Mouse (Mus musculus): Measurements from ENCODE around the gene Mlph.

The Mlph gene

GRCm38 (mm10) chr1:90909161-90909560 is 5.7 kb upstream of the Mlph start:
- DNase-seq (ENCODE audit: low spot score): no peak

DNA sequence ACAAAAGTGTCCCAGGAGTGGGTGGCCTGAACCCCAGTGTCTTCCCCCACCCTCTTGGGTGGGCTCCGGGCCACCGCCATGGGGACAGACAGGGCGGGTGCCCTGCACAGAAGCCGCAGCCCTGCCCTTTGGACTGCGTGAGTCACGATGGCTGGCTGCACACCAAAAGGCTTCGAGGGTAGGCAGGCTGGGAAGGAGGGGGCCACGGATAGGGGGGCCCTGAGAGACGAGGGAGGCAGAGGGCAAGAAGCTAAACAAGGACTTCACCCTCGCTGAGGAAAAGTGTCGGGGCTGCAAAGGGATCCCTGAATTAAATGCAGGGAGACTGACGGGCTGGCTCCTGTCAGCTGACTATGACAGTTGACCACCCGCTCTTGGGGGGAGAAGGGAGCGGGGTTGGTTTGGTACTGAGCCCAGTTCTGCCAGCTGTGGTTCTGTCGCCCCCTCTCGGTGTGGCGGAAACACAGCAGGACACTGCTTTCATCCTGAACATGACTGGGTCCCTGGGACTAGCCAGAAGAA is 5.2 kb upstream of the Mlph start:
- peak; percentile 41 for DNase-seq (ENCODE audit: low spot score)

DNA sequence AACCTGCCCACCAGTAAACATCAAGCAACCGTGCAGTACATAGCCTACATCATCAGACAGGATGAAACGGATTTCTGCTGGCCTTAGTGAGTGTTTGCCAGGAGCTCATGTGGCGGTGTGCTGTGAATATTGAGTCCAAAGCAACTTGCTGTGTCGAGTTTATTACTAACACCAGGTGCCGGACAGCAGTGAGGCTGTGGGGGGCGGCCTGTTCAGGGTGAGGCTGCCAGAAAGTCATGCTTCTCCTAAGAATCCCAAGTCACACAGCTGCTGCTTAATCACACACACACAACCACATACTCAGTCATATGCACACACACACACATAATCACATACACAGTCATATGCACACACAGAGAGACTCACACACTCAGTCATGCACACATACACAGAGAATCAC is 1.7 kb upstream of the Mlph start:
- DNase-seq (ENCODE audit: low spot score): no peak

- no peak for DNase-seq (ENCODE audit: low spot score)
Observed at GRCm38 (mm10) chr1:90917509-90917908, 2.6 kb downstream of the Mlph start.

DNA sequence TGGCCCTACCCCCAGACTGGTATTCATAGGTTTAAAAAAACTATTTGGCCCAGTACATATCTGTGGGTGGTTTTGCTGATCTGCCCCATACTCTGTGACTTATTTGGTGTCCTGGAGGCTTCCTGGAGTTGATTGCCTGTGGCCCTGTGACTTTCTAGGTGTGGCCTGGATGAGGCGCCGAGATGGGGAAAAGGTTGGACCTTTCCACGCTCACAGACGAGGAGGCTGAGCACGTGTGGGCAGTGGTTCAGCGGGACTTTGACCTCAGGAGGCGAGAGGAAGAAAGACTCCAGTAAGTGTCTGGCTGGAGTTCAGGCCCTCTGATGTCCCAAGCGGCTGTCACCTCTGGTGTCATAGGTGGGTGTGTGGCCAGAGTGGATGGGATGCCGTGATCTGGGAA is 6.8 kb downstream of the Mlph start:
- no peak for DNase-seq (ENCODE audit: low spot score)

DNA sequence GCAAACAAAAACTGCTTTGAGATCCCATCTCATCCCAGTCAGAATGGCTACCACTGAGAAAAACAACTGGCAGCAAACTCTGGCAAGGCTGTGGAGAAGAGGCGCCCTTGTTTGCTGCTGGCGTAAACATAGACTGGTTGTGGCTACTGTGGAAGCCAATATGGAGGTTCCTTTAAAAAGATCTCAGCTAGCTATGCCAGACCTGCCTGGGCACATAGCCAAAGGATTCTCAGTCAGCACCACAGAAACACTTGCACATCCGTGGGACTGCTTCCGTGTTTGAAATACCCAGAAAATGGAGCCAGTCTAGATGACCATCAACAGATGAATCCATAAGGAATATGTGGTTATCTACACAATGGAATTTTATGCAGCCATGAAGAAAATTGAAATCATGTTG is 11.1 kb downstream of the Mlph start:
- no peak for DNase-seq (ENCODE audit: low spot score)

DNA sequence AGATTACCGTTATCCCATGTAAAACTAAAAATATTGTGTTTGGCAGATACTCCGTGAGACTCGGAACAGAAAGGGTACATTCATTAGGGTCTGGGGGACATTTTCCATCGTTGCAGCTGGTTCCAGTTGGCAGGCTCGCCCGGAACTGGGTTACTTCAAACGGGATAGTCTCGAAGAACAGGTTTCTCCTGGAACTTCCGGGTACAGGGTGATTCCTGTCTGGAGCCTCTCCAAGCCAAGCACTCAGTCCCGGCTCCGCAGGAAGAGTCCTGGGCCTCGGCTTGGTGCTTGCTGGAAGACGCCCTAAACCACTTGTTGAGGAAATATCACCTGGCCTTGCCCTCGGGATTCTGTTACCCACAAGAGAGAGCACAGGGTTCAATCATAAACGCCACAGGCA is 12.4 kb downstream of the Mlph start:
- no peak for DNase-seq (ENCODE audit: low spot score)

DNA sequence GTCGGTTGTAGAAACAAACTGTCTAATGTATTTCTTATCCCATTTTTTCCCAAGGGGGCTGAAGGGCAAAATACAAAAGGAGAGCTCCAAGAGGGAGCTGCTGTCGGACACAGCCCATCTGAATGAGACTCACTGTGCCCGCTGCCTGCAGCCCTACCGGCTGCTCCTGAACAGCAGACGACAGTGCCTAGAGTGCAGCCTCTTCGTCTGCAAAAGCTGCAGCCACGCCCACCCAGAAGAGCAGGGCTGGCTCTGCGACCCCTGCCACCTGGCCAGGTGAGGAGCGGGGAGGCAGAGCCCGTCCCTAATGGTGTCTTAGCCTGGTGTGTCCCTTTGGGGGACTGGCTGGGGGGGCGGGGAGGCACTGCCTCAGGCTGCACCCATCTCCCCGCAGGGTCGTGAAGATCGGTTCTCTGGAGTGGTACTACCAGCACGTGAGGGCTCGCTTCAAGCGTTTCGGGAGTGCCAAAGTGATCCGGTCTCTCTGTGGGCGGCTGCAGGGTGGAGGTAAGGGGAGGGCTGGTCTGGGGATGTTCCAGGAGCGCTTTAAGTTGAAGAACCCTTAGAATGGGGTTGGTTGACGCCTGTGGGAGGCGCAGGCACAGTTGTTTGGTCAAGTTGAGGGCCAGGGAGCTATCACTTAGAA is 13.2 kb downstream of the Mlph start:
- no peak for DNase-seq (ENCODE audit: low spot score)

GRCm38 (mm10) chr1:90928575-90928934 is 13.7 kb downstream of the Mlph start:
- DNase-seq (ENCODE audit: low spot score): peak; percentile 79

- DNase-seq (ENCODE audit: low spot score): no peak
Observed at GRCm38 (mm10) chr1:90933001-90933400, 18.1 kb downstream of the Mlph start.

DNA sequence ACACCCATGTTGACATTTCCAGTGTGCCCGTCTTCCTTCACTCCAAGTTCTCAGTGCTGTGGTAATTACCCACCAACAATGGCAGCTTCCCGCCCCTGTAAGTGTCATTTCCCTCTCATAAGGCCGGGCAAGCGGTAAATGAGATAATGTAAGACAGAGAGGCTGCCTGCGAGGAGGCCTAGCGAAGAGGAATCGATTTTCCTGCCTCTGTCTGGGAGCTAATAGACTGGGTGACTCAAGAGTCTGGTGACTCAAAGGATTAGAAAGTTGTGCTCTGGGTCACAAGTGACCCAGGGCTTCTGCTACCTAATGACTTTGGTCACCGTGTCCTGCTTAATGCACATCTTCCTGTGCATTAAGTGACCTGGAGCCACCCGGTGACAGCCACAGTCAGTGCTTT is 22.1 kb downstream of the Mlph start:
- no peak for DNase-seq (ENCODE audit: low spot score)

DNA sequence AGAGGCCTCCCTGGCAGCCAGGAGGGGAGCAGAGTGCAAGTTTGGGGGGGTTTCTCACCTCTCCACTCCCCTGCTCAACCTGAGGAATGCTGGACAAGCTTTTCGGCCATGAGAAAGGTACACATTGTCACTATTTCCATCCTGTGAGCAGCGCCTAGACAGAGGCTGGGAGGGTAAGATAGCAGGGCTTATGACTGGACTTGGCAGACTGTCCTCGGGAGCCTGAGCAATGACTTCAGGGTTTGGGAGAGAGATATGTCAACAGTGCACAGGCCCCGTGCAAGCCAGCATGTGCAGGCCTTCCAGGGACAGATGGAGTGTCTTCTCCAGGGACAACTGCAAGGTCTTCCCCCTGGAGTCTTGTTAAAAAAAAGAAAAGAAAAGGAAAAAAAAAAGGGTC is 25.1 kb downstream of the Mlph start:
- DNase-seq (ENCODE audit: low spot score): no peak

DNA sequence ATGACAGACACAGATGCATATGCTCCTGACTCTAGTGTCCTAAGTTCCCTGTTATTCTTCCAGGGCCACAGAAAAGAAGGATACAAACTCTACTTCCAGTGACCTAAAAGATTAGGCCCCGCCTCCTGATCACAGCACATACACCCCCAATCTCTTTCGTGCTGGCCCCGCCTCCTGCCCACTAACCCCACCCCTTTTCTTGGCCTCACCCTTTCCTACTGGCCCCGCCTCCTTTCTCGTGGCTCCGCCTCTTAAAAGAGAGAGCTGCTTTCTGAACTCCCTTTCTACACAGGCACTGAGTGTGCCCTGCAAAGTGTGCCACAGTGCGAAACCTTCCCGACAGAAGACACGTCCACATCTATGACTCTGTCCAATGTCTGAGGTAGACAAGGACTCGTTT is 30.3 kb downstream of the Mlph start:
- DNase-seq (ENCODE audit: low spot score): no peak

DNA sequence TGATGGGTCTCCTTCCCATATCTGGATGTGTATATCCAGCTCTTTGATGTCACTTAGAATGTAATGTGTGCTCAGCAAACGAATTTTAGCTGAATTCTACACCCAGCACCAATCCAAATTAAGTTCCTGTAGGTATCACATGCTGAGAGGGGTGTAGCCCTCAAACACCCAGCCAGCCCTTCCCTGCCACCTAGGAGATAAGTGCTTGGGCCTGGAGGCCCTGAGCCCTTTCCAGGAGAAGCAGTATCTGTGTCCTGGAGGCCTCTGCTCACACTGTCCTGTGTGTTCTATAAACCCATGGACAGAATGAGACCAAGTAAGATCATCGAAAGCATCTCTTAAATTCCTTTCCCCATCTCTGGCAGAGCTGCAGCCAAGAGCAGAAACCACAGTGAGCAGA is 32.4 kb downstream of the Mlph start:
- no peak for DNase-seq (ENCODE audit: low spot score)

GRCm38 (mm10) chr1:90949309-90949708 is 34.4 kb downstream of the Mlph start:
- DNase-seq (ENCODE audit: low spot score): no peak

DNA sequence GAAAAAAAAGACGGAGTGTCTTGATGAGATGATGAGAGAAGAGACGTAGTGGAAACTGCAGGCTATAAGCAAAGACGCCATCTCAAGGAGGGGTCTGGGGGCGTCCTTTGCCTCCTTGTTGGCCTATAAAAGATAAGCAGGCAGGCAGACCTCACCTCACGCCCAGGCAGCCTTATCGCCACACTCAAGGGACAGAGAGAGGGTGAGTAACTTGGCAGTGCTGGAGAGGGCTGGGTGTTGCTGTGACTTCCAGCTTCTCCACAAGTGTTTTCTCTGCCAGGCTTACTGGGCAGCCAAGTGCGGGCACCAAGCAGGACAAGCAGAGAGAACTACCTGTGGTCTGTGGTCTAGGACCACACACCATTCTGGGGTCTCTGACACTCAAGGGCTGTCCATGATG is 36.8 kb downstream of the Mlph start:
- no peak for DNase-seq (ENCODE audit: low spot score)

GRCm38 (mm10) chr1:90952808-90953207 is 37.9 kb downstream of the Mlph start, which contains the start of gene Prlh:
Prlh (plus strand) TSS chr1:90953108.
- no peak for DNase-seq (ENCODE audit: low spot score)

DNA sequence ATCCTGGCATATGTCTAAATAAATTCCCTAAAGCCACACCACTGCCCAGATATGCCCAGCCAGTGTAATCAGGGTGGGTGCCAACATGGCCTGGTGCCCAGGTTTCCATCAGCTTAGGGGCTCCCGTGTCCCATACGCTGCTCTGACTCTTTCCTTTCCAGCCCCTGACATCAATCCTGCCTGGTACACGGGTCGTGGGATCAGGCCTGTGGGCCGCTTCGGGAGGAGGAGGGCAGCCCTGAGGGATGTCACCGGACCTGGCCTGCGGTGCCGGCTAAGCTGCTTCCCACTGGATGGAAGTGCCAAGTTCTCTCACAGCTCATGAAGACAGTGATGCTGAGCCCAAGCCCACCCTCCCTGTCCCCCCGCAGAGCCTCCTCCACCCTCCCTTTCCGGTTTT is 38.8 kb downstream of the Mlph start:
- DNase-seq (ENCODE audit: low spot score): no peak

DNA sequence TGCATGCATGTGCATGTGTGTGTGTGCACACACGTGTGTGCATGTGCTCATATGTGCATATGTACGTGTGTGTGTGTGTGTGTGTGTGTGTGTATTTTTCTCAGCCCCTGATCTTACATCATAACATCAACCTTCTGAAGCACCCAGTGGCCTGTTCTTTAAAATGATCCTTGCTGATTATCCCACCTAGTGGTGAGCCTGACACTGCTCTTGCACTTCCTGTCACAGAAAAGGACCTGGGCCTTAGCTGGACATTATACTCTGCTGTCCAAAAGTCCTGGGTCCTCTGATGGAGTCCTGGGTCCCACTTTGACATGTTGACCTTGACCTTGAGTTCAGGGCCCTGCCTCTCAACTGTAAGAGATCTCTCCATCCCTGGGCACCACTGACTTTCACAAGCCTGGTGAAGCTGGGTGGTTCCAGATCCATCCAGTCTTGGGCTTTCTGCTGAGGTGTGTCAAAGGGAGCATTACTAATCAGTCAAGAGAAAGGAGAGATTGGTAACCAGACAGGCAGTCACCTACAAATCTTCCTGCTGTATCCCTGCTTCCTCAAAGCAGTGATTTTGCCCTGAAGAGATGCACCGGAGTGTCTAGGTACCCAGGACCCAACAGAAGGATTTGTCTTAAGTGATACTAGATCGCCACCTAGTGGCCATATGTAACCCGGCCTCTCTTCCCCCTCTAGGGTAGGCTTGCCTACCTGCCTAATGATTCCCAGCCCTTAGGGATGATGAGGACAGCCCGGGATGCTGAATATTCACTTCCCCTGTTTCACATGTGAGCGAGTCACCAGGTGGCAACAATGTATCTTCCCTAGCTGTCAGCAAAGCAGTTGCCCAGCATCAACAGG is 41.6 kb downstream of the Mlph start:
- peak; percentile 33 for DNase-seq (ENCODE audit: low spot score)

GRCm38 (mm10) chr1:90962526-90962925 is 47.6 kb downstream of the Mlph start:
- DNase-seq (ENCODE audit: low spot score): no peak

- no peak for DNase-seq (ENCODE audit: low spot score)
Observed at GRCm38 (mm10) chr1:90962994-90963393, 48.1 kb downstream of the Mlph start.

DNA sequence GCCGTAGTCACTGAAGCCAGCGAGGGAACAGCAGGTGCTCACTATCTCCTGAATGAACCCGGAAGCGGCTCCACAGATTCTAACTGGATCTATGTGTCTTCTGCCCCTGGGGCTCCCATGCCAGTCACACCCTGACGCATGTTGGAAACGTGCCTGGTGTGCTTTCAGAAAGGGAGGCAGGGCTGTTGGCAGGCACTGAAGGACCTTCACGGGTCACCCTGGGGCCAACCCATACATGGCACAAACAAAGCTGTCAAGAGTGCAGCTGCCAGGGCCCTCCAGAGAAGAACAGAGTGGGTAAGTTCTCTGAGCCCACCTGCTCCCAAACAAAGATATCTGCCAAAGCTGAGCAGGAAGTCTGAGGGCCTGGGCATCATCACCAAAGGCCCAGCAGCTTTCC is 52.7 kb downstream of the Mlph start:
- peak; percentile 51 for DNase-seq (ENCODE audit: low spot score)

DNA sequence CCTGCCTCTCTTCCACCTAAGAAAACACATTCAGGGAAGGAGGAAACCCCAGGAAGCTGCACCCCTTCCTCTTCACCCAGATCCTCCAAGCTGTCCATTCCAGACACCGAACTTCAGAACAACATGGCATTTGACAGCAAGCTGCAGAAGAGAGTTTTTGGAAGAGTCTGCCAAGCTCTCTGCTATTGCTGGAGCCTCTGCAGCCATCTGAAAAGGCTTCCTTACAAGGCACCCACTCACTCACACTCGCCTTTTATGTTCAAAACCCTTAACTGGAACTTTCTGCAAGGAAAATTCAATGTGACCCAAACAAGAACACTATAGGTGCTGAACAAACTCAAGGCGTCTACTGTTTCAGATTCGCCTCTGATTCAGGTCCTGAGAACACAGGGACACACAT is 53.8 kb downstream of the Mlph start:
- no peak for DNase-seq (ENCODE audit: low spot score)
